Mouse (Mus musculus) adrenal gland, postnatal 25 days (tissue): Measurements from ENCODE around the gene Skap1. TPM values are rescaled to one million over a fixed set of nuclear protein-coding genes. Genes with fewer than 3 reads are reported as not detected.

ENCODE experiments used
- DNase-seq: peaks from one replicate; pipeline ENCODE4 v3.0.0; 2021; ENCODE audit warnings: mixed read lengths
- total RNA-seq: library from RNA; stranded (reverse); gene quantifications from 2 replicates; pipeline ENCODE4 v1.2.3, GENCODE M21; 2021

The Skap1 gene
- total RNA-seq, 1 experiment from 2014 or later = 6.7 TPM

DNA sequence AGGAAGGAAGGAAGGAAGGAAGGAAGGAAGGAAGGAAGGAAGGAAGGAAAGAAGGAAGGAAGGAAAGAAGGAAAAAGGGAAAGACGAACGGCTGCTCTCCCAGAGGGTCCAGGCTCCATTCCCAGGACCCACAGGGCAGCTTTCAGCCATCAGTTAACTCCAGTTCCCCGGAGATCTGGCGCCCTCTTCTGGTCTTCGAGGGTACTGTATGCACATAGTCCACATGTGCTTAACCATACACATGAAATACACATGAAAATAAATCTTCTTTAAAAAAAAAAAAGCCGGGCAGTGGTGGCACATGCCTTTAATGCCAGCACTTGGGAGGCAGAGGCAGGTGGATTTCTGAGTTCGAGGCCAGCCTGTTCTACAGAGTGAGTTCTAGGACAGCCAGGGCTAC, 320.5 kb downstream of the Skap1 start:
- DNase-seq = peak; percentile 76

DNA sequence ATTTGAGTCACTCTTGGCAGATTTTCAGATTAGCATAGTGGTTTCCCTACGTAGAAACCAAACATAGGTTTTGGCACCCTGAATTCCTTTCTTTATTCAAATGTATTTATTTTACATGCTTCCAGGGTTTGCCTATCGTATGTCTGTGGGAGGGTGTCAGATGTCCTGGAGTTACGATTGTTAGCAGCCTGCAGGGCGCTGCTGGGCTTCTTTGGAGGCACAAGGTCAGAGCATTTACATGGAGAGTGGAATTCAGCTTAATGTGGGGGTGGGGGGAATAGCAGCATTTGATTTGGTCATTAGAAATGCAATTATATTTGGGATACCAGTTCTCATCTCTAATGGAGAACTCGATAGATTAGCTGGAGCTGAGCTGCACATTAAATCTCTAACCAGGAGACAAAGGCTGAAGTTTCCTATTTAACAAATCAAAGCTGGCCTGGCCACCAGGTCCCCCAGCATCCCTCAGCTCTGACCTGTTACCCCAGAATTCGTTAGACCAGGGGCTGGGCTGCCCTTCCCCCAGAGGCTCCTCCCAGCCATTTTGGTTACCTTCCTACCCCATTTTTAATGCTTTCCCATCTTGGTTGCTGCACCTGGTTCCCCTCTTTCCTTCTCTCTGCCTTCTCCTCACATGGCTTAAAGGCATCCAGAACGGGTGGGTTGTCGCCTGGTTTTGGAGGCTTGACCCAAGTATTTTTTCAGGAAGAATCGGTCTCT, 322.5 kb downstream of the Skap1 start:
- no peak for DNase-seq

DNA sequence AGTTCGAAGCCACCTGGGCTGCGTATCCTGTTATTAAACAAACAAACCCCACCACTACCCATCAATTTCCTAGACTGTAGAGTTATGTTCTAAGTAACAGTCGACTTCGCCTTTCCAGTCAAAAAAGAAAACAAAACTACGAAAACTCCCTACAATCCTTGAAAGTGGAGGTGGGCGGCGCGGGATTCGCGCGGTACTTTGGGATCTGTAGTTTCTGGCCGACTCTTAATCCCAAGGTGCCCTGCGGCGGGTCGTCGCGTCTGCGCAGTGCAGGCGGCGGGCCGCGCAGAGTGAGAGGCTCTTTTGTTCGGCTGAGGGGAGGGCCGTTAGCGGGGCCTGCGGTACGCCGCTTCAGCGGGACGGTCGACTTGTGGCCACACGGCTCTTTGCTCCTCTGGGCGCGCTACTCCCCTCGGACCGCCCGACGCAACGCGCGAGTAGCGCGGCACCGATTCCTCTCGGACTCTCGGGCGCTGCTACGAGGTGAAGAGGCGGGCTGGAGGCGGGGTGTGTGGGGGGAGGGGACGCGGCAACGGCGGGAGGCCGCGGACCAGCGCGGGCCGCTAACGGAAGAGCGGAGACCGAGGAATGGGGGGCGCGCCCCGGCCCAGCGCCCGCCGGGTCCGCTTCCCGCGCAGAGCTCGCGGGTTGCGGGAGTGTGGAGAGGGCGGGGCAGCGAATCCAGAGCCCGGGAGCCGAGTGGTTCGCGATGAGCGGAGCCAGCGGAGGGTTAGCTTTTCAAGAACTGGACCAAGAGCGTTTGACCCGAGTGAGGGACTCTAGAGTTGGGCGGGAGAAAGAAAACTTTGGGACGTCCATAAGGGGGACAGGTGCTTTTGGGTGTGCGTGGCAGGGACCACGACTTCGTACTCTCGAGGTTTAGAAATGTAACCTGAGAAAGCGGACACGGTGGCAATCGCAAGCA, 324.7 kb downstream of the Skap1 start, which contains the start of gene Cbx1:
Gene Cbx1 (plus strand): TSS at position 257 of the 925 bp plus-strand sequence.
- peak; percentile 90 for DNase-seq

DNA sequence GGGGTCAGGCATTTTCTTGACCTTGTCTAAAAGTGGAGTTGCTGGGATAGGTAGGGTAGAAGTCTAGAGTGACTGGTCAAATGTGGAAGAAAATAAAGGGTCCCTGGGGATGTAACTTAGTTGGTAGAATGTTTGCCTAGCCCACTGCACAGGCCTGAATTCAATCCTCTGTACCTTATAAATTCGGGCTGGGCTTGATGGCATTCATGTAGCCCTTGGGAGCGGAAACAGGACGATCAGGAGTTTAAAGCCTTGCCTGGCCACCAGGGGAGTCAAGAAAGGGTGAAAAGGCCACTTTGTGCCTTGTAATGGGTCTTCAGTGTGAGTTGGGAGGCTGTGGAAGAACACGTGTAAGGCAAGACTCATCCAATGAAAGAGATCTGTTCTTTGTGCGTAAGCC, 325.6 kb downstream of the Skap1 start:
- DNase-seq = no peak

DNA sequence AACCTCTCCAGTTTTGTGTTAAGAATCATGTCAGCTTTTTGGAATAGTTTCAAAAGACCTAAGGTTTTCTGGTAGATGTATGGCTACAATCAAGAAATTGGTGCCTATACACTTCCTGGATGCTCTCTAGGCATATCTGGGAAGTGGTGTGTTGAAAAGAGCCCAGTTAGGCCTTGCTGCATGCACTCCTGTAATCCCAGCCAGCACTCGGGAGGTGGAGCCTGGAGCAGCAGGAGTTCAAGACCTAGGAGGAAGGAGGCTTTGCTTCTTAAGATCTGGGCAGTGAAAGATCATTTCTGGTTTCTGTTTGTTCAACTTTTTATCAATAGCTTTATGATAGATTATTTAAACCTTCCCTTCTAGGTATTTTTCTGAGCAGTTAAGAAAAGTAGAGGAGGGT, 326.3 kb downstream of the Skap1 start:
- DNase-seq = no peak

DNA sequence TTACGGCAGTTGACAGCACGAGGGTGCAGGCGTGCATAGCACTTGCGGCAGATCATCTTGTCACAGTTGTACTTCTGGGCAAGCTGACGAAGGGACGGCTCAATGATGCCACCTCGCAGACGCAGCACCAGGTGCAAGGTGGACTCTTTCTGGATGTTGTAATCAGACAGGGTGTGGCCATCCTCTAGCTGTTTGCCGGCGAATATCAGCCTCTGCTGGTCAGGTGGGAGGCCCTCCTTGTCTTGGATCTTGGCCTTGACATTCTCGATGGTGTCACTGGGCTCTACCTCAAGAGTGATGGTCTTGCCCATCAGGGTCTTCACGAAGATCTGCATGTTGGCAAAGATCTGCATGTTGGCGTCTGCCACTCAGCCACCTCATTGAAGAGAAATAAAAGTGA, 331.1 kb downstream of the Skap1 start:
- no peak for DNase-seq

DNA sequence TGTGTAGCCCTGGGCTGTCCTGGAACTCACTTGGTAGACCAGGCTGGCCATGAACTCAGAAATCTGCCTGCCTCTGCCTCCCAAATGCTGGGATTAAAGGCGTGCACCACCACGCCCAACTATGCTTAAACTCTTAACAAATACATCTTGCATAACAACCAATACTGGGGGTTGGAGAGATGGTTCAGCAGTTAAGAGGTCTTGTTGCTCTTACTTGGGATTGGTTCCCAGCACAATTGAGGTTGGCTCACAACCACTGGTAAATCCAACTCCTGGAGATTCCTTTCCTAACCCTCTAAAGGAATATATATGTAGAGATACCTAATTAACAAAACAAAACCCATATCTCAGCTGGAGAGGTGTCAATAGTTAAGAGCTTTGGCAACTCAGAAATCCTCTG, 331.7 kb downstream of the Skap1 start:
- no peak for DNase-seq

DNA sequence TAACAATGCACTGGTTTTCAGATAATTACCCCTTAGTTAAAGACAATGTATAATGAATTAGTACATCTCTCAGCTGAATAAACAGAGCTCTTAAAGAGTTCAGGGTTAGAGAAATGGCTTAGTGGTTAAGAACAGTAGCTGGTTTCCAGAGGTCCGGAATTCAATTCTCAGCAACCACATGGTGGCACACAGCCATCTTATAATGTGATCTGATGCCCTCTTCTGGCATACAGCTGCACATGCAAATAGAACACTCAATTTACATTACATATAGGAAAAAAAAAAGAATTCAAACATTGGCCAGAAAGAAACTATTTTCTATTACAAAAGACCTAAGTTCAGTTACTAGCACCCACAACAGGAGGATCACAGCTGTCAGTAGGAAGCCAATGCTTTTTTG, 332.2 kb downstream of the Skap1 start:
- DNase-seq = no peak

DNA sequence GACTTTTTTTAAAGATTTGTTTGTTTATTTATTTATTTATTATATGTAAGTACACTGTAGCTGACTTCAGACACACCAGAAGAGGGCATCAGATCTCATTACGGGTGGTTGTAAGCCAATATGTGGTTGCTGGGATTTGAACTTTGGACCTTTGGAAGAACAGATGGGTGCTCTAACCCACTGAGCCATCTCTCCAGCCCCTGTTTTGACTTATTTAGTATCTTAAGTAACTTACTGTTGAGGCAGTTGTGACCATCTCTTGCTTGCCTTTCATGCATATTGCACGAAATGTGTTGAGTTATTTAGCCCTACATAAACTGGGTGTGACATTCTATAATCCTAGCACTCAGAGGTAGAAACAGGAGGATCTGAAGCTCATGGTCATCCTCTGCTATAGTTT, 335.1 kb downstream of the Skap1 start:
- no peak for DNase-seq

DNA sequence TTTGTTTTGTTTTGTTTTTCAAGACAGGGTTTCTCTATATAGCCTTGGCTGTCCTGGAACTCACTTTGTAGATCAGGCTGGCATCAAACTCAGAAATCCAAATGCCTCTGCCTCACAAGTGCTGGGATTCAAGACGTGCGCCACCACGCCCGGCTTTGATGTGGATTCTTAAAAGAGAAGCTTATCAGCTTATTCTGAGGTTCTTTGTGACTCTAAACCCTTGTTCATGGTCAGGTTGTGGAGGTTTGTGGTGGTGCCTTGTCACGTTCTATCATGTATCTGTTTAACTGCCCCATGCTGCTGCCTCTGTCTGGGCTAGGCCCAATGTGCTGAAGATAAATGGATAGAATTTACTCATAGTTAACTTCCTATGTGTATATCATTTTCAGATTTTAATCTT, 341.2 kb downstream of the Skap1 start:
- DNase-seq = no peak

DNA sequence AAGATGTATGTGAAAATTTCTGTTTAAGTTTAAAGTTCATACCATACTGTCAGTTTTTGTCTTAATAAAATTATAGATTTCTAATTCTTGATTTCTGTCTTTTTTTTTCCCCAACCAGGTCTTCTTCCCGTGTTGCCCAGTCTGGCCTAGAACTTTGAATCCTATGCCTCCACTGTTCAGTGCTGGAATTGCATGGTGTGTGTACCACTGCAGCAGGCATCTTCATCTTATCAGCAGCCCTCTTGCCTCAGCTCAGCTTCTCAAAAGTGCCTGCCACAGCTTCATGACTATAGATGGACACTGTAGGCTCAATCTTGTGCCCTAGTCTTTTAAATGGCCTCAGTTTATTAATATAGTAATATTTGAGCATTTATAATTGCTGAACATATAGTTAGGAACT, 343.7 kb downstream of the Skap1 start:
- DNase-seq = no peak

Other genes starting within 250 kb of the Skap1 start
- gene Hoxb9, start 193.1 kb upstream of the Skap1 start, total RNA-seq = 202 and 263 TPM in 2 replicates
- gene Hoxb8, start 182.7 kb upstream of the Skap1 start, total RNA-seq = 84.9 and 94.6 TPM in 2 replicates
- 54.7 and 58.6 TPM in 2 replicates for gene Hoxb7, start 178.0 kb upstream of the Skap1 start, total RNA-seq
- gene Hoxb6, start 172.1 kb upstream of the Skap1 start, total RNA-seq = 74.4 and 78.8 TPM in 2 replicates
- gene Hoxb5, start 161.3 kb upstream of the Skap1 start, total RNA-seq = 36.5 and 36.8 TPM in 2 replicates
- gene Hoxb4, start 146.3 kb upstream of the Skap1 start, total RNA-seq = 27.6 and 31.5 TPM in 2 replicates
- 33.0 and 40.1 TPM in 2 replicates for gene Hoxb3, start 141.3 kb upstream of the Skap1 start, total RNA-seq
- gene Hoxb2, start 114.1 kb upstream of the Skap1 start, total RNA-seq = 24.0 and 25.6 TPM in 2 replicates
- not detected in 2 replicates for gene Hoxb1, start 98.8 kb upstream of the Skap1 start, total RNA-seq